Mouse (Mus musculus) limb, embryonic 15.5 days (tissue): ENCODE data around the gene Bok. TPM values are rescaled to one million over a fixed set of nuclear protein-coding genes. Genes with fewer than 3 reads are reported as not detected.
A peak's percentile ranks its signal among the peaks of the same experiment; 100 is the strongest.

Experiments used
- ATAC-seq: fragments of 200-750 bp; cut with Nextera tagmentation; 2 replicates; pipeline ENCODE4 v1.8.0; 2017; ENCODE audit warnings: low read depth, moderate TSS enrichment; ENCODE audit not compliant: insufficient number of reproducible peaks, low FRiP score, low TSS enrichment
- H3K27ac ChIP-seq: fragments of 300-500 bp; sonication (generic); 2 replicates; pipeline ENCODE4 v1.5.1; 2015; ENCODE audit warnings: moderate library complexity, mild to moderate bottlenecking, inconsistent platforms
- H3K27me3 ChIP-seq: fragments of 300-500 bp; sonication (generic); 2 replicates; pipeline ENCODE4 v1.6.1; 2015; ENCODE audit warnings: inconsistent platforms
- H3K36me3 ChIP-seq: fragments of 300-500 bp; sonication (generic); 2 replicates; pipeline ENCODE4 v1.6.1; 2015; ENCODE audit warnings: inconsistent platforms
- H3K4me1 ChIP-seq: fragments of 300-500 bp; sonication (generic); 2 replicates; pipeline ENCODE4 v1.6.1; 2015; ENCODE audit warnings: inconsistent platforms
- H3K4me2 ChIP-seq: fragments of 300-500 bp; sonication (generic); 2 replicates; pipeline ENCODE4 v1.6.1; 2015; ENCODE audit warnings: mild to moderate bottlenecking, inconsistent platforms
- H3K4me3 ChIP-seq: fragments of 300-500 bp; sonication (generic); 2 replicates; pipeline ENCODE4 v1.5.1; 2015; ENCODE audit warnings: mild to moderate bottlenecking, inconsistent platforms
- H3K9ac ChIP-seq: fragments of 300-500 bp; sonication (generic); 2 replicates; pipeline ENCODE4 v1.6.1; 2015; ENCODE audit warnings: inconsistent platforms
- H3K9me3 ChIP-seq: fragments of 300-500 bp; sonication (generic); 2 replicates; pipeline ENCODE4 v1.6.1; 2016; ENCODE audit warnings: inconsistent platforms
- WGBS: fragments of 180-500 bp; shearing (Covaris S2); methylation state at CpG from one replicate; pipeline ENCODE4 v1.1.7; 2015; 5-methylcytosine and 5-hydroxymethylcytosine counted together
- polyA plus RNA-seq: library from polyadenylated mRNA; unstranded; fragments of >200 nt; fragmentation: Nextera tagmentation; extraction: Ambion mirVana; gene quantifications from 2 replicates; pipeline ENCODE4 v1.2.1, GENCODE M21; 2015

The Bok gene
- polyA plus RNA-seq, 1 experiment from 2014 or later = 40.5 TPM

DNA sequence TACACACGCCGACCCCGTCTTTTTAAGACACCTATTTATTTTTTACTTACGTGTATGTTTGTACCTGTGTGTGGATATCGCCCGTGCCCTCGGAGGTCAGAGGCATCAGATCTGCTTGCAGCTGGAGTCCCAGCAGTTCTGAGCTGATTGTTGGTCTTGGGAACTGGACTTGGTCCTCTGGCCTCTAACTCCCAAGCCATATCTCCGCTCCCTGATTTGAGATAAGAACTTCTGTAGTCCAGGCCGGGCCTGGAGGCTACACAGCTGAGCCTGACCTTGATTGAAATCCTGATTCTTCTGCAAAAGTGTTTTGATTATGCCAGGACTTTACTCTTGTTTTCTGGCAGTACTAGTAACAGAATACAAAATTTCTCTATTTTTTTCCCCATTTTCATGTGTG is 7.3 kb downstream of the Bok start:
- no peak overlapping the region for H3K9ac ChIP-seq
- peaks cover 5% of the 10 kb centered on the region for H3K36me3 ChIP-seq
- H3K27me3 ChIP-seq = no peaks in the 10 kb centered on the region
- no peak overlapping the region for H3K4me2 ChIP-seq
- 91% methylated on average over 9 of the region's 9 CpGs for WGBS
- no peaks in the 10 kb centered on the region for H3K4me1 ChIP-seq
- no peak overlapping the region for H3K27ac ChIP-seq
- no peak overlapping the region for H3K4me3 ChIP-seq
- ATAC-seq = no peak
- no peaks in the 10 kb centered on the region for H3K9me3 ChIP-seq

DNA sequence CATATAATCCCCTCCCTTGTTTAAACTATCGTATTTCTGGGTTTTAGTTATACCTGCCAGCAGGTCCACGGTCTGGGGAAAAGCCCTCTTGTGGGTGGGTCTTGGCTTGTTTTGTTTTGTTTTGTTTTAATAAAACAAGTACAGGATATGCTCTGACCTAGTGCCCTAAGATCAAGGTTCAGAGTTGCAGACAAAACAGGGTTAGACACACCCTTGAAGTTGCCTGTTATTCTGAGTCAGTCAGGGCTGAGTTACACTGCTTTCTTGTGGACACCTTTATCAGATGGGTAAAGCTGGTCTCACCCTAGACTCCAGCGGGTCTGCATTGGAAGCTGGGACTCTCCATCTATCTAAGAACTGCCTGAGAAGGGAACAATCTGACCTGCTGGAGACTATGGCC is 8.0 kb downstream of the Bok start:
- WGBS = 77% methylated on average over 3 of the region's 3 CpGs
- no peaks in the 10 kb centered on the region for H3K27me3 ChIP-seq
- no peak overlapping the region for H3K4me2 ChIP-seq
- no peaks in the 10 kb centered on the region for H3K9me3 ChIP-seq
- H3K4me3 ChIP-seq = no peak overlapping the region
- H3K9ac ChIP-seq = no peak overlapping the region
- H3K27ac ChIP-seq = no peak overlapping the region
- H3K36me3 ChIP-seq = peaks cover 5% of the 10 kb centered on the region
- H3K4me1 ChIP-seq = no peaks in the 10 kb centered on the region
- ATAC-seq = no peak

DNA sequence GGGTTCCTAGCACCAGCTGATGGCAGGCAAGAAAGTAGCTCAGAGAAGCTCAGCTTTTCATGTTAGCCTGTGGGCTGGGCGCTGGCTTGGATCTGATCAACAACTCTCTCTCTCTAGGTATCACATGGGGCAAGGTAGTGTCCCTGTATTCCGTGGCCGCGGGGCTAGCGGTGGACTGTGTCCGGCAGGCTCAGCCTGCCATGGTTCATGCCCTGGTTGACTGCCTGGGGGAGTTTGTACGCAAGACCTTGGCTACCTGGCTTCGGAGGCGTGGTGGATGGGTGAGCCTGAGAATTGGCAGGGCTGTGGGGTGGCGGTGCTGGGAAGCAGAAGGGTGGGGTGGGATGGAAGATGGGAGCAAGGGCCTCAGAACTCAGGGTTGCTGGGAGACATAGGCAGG is 8.5 kb downstream of the Bok start:
- Histone ChIP-seq H3K36me3 (peaks cover 5% of the 10 kb centered on the region), H3K4me1 (no peaks in the 10 kb centered on the region), H3K27me3 (no peaks in the 10 kb centered on the region), H3K27ac (no peak overlapping the region), H3K9me3 (no peaks in the 10 kb centered on the region), H3K9ac (no peak overlapping the region), H3K4me3 (no peak overlapping the region), H3K4me2 (no peak overlapping the region)
- WGBS = 89% methylated on average over 10 of the region's 10 CpGs
- ATAC-seq = no peak

DNA sequence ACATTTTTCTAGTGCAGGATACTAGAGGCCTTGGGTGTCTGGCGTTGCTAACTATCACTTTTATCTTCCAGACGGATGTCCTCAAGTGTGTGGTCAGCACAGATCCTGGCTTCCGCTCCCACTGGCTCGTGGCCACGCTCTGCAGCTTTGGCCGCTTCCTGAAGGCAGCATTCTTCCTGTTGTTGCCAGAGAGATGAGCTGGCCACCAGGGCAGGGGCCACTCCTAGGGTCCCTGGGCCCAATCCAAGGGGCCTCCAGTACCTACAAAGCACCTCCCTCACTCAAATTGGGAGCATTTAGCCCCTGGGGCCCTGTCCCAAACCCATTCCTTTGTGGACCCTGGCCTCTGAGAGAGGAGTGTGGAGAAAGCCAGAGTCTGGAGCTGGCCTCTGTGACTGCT is 9.5 kb downstream of the Bok start:
- Histone ChIP-seq H3K9me3 (no peaks in the 10 kb centered on the region), H3K4me1 (no peaks in the 10 kb centered on the region), H3K27me3 (no peaks in the 10 kb centered on the region), H3K4me2 (no peak overlapping the region), H3K9ac (no peak overlapping the region), H3K27ac (no peak overlapping the region), H3K4me3 (no peak overlapping the region), H3K36me3 (peaks cover 5% of the 10 kb centered on the region)
- ATAC-seq = no peak
- WGBS = 88% methylated on average over 6 of the region's 6 CpGs

DNA sequence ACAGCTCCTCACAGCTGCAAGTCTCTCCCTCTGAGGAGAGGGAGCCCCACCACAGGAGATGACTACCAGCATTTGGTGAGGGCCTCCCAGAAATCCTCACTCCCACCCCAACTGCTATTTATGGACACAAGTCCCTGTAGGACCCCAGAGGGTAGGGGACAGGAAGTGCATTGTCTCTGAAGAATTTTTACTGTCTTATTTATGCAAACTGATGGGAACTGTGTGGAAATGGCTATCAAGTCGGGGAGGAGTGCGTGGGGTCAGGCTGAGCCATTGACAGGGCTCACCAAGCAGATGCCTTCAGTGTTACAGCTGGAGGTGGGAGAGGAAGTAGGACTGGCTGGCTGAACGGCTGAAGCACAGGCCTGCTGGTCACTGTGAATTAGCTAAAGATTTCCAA is 11.9 kb downstream of the Bok start:
- H3K9ac ChIP-seq = no peak overlapping the region
- 44% methylated on average over 3 of the region's 3 CpGs for WGBS
- no peak for ATAC-seq

DNA sequence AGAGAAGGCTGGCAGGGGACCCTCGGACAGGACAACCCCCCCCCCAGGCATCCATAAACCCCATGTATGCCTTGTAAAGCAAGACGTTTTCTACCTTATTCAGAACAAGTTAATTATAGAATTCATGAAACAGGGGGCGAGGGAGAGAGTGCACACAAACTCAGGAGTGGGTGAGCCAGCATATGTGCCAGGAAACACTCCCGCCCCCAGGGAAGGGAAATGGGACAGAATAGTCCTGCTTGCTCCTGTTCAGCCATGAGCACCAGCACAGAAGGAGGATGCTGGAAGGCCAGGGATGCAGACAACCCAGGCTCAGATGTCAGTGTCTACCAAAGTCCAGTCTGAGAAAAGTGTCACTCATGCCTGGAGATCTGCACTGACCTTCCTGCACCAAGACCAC is 13.7 kb downstream of the Bok start:
- H3K36me3 ChIP-seq = peaks cover 15% of the 10 kb centered on the region
- no peak for ATAC-seq
- no peak overlapping the region for H3K4me3 ChIP-seq
- no peak overlapping the region for H3K9ac ChIP-seq
- no peaks in the 10 kb centered on the region for H3K9me3 ChIP-seq
- no peaks in the 10 kb centered on the region for H3K4me1 ChIP-seq
- H3K27me3 ChIP-seq = no peaks in the 10 kb centered on the region
- WGBS = 62% methylated on average over 4 of the region's 4 CpGs
- H3K4me2 ChIP-seq = no peak overlapping the region
- no peak overlapping the region for H3K27ac ChIP-seq

More for the DNA sequence above, 11.9 kb downstream of the Bok start:
- peak overlapping the region; percentile 38; the same call in 1 of the 2 replicates for H3K27ac ChIP-seq
- peaks cover 5% of the 10 kb centered on the region; the same call in 1 of the 2 replicates for H3K36me3 ChIP-seq
- H3K27me3 ChIP-seq = no peaks in the 10 kb centered on the region
- H3K4me3 ChIP-seq = no peak overlapping the region
- H3K4me1 ChIP-seq = no peaks in the 10 kb centered on the region
- H3K4me2 ChIP-seq = no peak overlapping the region
- no peaks in the 10 kb centered on the region for H3K9me3 ChIP-seq

DNA sequence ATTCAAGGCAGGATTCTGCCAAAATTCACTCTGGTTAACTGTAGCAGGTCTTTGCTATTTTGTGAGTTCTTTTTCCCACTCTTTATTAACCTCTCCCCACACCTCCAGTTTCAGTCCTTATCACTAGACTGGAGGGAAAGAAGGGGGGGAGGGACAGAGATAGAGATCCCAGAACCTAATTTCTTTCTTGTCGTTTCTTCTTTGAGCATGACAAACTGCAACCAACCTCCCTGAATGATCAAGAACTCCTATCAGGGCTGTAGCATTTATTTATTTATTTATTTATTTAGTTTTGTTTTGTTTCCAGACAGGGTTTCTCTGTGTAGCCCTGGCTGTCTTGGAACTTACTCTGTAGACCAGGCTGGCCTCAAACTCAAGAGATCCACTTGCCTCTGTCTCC is 16.6 kb downstream of the Bok start:
- H3K4me3 ChIP-seq = no peak overlapping the region
- ATAC-seq = no peak
- H3K4me2 ChIP-seq = no peak overlapping the region
- H3K4me1 ChIP-seq = no peaks in the 10 kb centered on the region
- H3K27me3 ChIP-seq = no peaks in the 10 kb centered on the region
- H3K36me3 ChIP-seq = peaks cover 25% of the 10 kb centered on the region
- H3K27ac ChIP-seq = no peak overlapping the region
- no peak overlapping the region for H3K9ac ChIP-seq
- no peaks in the 10 kb centered on the region for H3K9me3 ChIP-seq
- 89% methylated on average over 1 of the region's 1 CpGs for WGBS

DNA sequence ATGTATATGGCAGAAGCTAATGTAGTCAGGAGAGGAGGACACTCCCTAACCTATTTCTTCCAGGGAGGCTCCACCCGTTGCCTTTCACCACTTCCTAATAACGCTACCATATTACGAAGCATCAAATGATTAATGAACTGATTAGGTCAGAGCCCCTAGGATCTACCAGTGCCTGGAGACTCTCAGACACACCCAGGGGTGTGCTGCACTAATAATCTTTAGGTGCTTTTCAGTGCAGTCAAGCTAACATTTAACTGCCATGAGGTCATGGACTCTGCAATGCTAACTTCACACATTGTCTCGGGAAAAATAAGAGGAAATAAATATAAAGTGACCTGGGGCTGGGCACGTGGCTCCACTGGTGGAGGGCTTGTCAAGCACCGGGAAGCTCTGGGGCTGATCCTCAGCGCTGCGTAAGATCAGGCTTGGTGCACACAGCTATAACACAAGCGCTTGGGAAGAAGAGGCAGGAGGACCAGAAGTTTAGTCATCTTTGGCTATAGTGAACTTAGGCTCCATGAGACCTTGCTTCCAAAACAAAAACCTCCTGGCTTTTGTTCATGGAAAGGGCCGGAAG is 18.1 kb downstream of the Bok start:
- no peaks in the 10 kb centered on the region for H3K4me1 ChIP-seq
- H3K4me3 ChIP-seq = no peak overlapping the region
- H3K27me3 ChIP-seq = no peaks in the 10 kb centered on the region
- no peak overlapping the region for H3K4me2 ChIP-seq
- ATAC-seq = no peak
- H3K27ac ChIP-seq = no peak overlapping the region
- 87% methylated on average over 10 of the region's 10 CpGs for WGBS
- peaks cover 31% of the 10 kb centered on the region for H3K36me3 ChIP-seq
- H3K9ac ChIP-seq = no peak overlapping the region
- no peaks in the 10 kb centered on the region for H3K9me3 ChIP-seq

DNA sequence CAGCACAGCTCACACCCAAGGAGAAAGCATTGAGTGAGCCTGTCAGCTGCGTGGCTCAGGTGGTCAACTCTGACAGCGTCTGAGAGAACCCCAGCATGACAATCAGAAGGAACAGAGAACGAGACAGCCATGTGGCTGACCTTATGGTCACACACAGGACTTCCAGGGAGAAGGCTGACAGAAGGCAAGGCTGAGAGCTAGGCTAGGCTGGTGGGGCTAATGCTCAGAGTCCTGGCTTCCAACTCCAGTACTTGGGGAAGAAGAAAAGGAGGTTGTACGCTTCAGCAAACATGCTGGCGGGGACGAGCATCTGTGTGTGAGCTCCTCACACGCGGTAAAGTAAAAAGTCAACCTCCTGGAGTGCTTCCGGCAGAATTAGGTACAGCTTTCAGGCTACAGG is 18.9 kb downstream of the Bok start:
- no peak for ATAC-seq
- H3K4me2 ChIP-seq = no peak overlapping the region
- H3K27ac ChIP-seq = no peak overlapping the region
- H3K9me3 ChIP-seq = no peaks in the 10 kb centered on the region
- H3K27me3 ChIP-seq = no peaks in the 10 kb centered on the region
- H3K4me3 ChIP-seq = no peak overlapping the region
- WGBS = 89% methylated on average over 9 of the region's 9 CpGs
- H3K9ac ChIP-seq = no peak overlapping the region
- H3K4me1 ChIP-seq = no peaks in the 10 kb centered on the region
- H3K36me3 ChIP-seq = peaks cover 33% of the 10 kb centered on the region

DNA sequence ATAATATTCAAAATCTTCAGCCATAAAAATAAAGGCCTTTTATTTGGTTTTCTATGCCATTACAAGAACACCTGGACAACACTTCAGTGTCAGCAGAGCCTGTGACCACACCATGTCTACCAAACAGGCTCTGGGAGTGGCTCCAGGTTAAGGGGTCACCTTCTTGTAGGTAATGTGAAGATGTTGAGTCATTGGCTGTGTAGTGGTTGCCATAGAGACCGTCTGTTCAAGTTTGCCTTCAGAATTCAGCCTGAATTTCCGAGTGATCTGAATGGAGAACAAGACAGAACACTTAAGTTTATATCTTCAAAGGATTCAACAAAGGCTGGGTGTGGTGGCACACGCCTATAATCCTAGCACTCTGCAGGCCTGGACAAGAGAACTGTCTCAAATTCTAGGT is 19.9 kb downstream of the Bok start:
- H3K4me3 ChIP-seq = no peak overlapping the region
- no peaks in the 10 kb centered on the region for H3K27me3 ChIP-seq
- H3K9me3 ChIP-seq = no peaks in the 10 kb centered on the region
- H3K4me2 ChIP-seq = no peak overlapping the region
- 71% methylated on average over 3 of the region's 3 CpGs for WGBS
- no peak overlapping the region for H3K27ac ChIP-seq
- H3K9ac ChIP-seq = no peak overlapping the region
- peak; percentile 40; the same call in 1 of the 2 replicates for ATAC-seq
- no peaks in the 10 kb centered on the region for H3K4me1 ChIP-seq
- peaks cover 33% of the 10 kb centered on the region for H3K36me3 ChIP-seq

DNA sequence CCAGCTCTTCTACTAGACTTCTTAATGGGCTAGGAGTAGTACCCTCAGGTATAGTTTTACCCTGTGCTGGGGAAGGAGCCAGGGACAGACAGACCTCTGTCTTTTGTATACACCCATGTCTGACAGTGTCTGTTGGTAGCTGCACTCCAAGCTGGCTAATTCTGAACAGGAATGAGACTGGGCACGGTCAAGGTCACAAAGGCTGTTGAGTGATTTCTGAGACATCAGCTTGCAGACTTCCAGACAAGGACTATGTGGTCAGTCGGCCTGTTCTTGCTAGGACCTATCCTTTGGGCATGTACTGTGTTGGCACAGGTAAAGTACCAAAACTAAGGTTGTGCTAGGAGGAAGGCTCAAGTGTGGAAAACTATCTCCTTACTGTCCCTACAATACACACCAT is 30.7 kb downstream of the Bok start:
- no peak overlapping the region for H3K4me3 ChIP-seq
- no peak overlapping the region for H3K27ac ChIP-seq
- no peaks in the 10 kb centered on the region for H3K4me1 ChIP-seq
- no peak overlapping the region for H3K4me2 ChIP-seq
- 92% methylated on average over 2 of the region's 2 CpGs for WGBS
- no peak for ATAC-seq
- H3K9ac ChIP-seq = no peak overlapping the region
- no peaks in the 10 kb centered on the region for H3K9me3 ChIP-seq
- peaks cover 53% of the 10 kb centered on the region for H3K36me3 ChIP-seq
- H3K27me3 ChIP-seq = no peaks in the 10 kb centered on the region

DNA sequence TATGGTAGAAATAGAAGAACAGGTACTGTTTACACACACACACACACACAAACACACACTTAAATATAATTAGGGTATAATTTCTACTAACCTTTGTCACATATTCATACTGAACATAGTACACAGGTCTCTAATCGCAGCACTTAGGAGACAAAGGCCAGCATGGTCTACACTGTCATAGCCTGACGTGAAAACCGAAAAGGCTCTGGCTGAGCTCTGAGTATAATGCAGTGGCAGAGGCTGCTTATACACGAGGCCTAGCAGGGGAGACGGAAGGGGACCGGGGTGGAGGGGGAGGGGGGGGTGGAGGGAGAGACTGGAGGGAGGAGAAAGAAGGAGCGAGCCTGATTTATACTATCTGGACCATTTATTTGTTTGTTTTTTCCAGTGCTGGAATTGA is 36.1 kb downstream of the Bok start:
- Histone ChIP-seq H3K36me3 (peaks cover 38% of the 10 kb centered on the region; the same call in 1 of the 2 replicates), H3K9me3 (no peaks in the 10 kb centered on the region), H3K27me3 (no peaks in the 10 kb centered on the region), H3K9ac (no peak overlapping the region), H3K4me2 (no peak overlapping the region), H3K4me1 (no peaks in the 10 kb centered on the region), H3K4me3 (no peak overlapping the region), H3K27ac (no peak overlapping the region)
- WGBS = 59% methylated on average over 7 of the region's 7 CpGs
- no peak for ATAC-seq

DNA sequence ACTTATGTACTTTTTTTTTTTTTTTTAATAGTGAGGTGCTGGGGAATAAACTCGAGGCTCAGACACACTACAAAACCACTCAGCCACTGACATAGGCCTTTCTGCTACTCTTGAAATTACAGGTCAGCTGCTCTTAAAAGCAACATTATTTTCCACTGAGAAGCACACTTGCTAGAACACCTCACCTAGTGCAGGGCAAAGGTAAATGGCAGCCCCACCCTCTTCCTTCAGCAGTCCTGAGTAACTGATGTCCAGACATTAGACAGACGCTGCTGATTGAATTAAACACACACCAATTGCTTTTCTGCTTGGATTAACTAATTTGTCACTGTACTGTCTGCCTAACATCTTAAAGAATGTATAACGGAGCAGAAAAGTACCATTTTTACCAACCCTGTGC is 39.2 kb downstream of the Bok start:
- no peaks in the 10 kb centered on the region for H3K27me3 ChIP-seq
- no peak for ATAC-seq
- H3K9ac ChIP-seq = no peak overlapping the region
- H3K4me2 ChIP-seq = no peak overlapping the region
- H3K36me3 ChIP-seq = peaks cover 32% of the 10 kb centered on the region; the same call in 1 of the 2 replicates
- H3K4me1 ChIP-seq = no peaks in the 10 kb centered on the region
- H3K4me3 ChIP-seq = no peak overlapping the region
- no peak overlapping the region for H3K27ac ChIP-seq
- WGBS = 89% methylated on average over 3 of the region's 3 CpGs
- H3K9me3 ChIP-seq = no peaks in the 10 kb centered on the region
